Mouse (Mus musculus) cerebellum, adult 2 months (tissue): ENCODE measurements around the gene Rgs3.

Experiments used
- CTCF ChIP-seq: fragments of 200-500 bp; IDR thresholded peaks from 2 replicates; pipeline ENCODE4 v1.5.1; 2011; ENCODE audit warnings: low read depth, mild to moderate bottlenecking, control low read depth, low read length, moderate library complexity, borderline replicate concordance; ENCODE audit not compliant: insufficient read depth
- POLR2A ChIP-seq: fragments of 200-500 bp; IDR thresholded peaks from 2 replicates; pipeline ENCODE4 v1.6.1; 2011; ENCODE audit warnings: low read length, control low read depth, borderline replicate concordance; ENCODE audit not compliant: insufficient read depth

GRCm38 (mm10) chr4:62697469-62697868 is 137.8 kb downstream of the Rgs3 start:
- TF ChIP-seq CTCF (peak; percentile 89), POLR2A (no peak)
